Mouse (Mus musculus): Measurements from ENCODE around the gene Rexo4.

DNA sequence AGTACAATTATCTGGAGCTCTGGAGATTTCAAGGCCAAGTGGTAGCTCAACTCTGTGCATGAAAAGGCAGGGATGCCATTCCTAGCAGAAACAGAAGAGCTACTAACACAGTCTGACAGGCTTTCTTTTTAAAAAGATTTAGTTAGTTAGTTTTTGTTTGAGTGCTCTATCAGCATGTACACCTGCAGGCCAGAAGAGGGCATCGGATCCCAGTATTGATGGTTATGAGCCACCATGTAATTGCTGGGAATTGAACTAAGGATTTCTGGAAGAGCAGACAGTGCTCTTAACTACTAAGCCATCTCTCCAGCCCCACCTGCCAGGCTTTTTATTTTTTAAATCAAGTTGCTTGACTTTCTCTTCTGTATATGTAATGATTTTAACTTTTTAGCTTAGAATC lies 33.3 kb upstream of the Rexo4 start:
- TF ChIP-seq CTCF (IDR thresholded peaks at IDR 0.05) (peak; percentile 34), EP300 (IDR thresholded peaks at IDR 0.05) (no peak)

Measured in lung, postnatal 0 days (tissue).